In the genomic region with DNA sequence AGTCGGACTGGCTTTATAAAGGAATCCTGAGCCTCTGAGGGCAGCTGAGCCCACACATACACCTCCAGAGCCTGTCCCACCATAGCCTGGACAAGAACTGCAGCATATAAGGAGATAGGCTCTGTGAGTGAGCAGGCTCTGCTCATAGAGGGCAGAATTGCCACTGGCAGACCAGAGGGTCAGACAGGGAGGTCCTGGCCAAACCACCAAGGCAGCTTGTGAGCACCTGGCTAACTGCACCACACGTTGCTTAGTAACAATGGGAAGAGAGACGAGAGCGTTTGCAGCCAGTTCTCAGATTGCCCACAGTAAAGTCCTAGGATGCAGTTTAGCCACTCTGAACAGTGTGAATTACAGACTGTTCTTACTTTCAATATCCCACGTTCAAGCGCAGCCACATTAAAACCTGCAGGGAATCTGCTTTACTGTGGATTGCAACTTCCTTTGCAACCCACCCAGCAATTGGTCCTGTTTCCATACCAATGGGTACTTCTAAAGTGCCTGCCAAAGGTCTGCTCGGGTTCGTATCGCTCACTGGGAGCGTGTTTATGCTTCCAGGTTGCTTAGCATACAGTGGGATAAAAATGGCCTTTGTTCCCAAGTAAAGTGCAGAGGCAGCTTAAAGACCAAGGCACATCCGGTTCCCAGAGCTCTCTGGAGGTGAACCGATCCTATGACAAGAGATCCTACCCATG, we compare ENCODE assay signal across 11 mouse cellular contexts. TPM values are rescaled to one million over a fixed set of nuclear protein-coding genes. Genes with fewer than 3 reads are reported as not detected.
DNase-seq lines count a peak whose midpoint lies in the region; ATAC-seq and TF ChIP-seq lines count a peak whose summit lies in the region.
"Had no signal": no experiment of that assay in that cellular context is flagged by ENCODE, and none has a peak within 500 bp of the region (broad histone marks: within the 10 kb centered on the region; RNA-seq: fewer than 3 reads in every experiment).

No protein-coding gene starts in this region.

- no peaks in the 10 kb centered on the region for H3K36me3 ChIP-seq in forebrain, embryonic 10.5 days (replicated peaks)
- no peaks in the 10 kb centered on the region for H3K36me3 ChIP-seq in forebrain, embryonic 16.5 days (ENCODE audit: control insufficient read depth, insufficient read depth)
- no peaks in the 10 kb centered on the region for H3K36me3 ChIP-seq in kidney, postnatal 0 days (ENCODE audit: insufficient read depth, low read length)
- H3K36me3 ChIP-seq in limb, embryonic 14.5 days (ENCODE audit: control insufficient read depth, insufficient read depth, low read length) = no peaks in the 10 kb centered on the region
- H3K36me3 ChIP-seq: G1E had no signal

- no peak for TF ChIP-seq POLR2A in limb, embryonic 14.5 days (IDR thresholded peaks at IDR 0.05; ENCODE audit: borderline replicate concordance, extremely low read depth, insufficient read depth, insufficient read length)

- no peak overlapping the region for H3K4me3 ChIP-seq in forebrain, embryonic 10.5 days
- H3K4me3 ChIP-seq in forebrain, embryonic 16.5 days (replicated peaks; ENCODE audit: low read length) = no peak overlapping the region
- no peak overlapping the region for H3K4me3 ChIP-seq in kidney, postnatal 0 days (replicated peaks; ENCODE audit: low read depth, low read length)
- H3K4me3 ChIP-seq in brown adipose tissue, adult 24 weeks (ENCODE audit: insufficient read depth, low read depth, low read length) = no peak overlapping the region
- H3K4me3 ChIP-seq in limb, embryonic 14.5 days (replicated peaks; ENCODE audit: low read length) = no peak overlapping the region

- no peak for TF ChIP-seq CTCF in kidney, postnatal 0 days (IDR thresholded peaks at IDR 0.05; ENCODE audit: low read depth)

- H3K27ac ChIP-seq in forebrain, embryonic 10.5 days = peak overlapping the region; percentile 11
- H3K27ac ChIP-seq in forebrain, embryonic 16.5 days (ENCODE audit: low read length) = no peak overlapping the region
- H3K27ac ChIP-seq in kidney, postnatal 0 days = 0 out of 2 replicates have a peak overlapping the region, but pooled peaks have one; percentile 31
- peak overlapping the region; percentile 55 for H3K27ac ChIP-seq in brown adipose tissue, adult 24 weeks (replicated peaks; ENCODE audit: low read depth, low read length)
- H3K27ac ChIP-seq in limb, embryonic 14.5 days (replicated peaks; ENCODE audit: low read depth, low read length) = peak overlapping the region; percentile 67

- no peak for ATAC-seq in forebrain, embryonic 16.5 days
- ATAC-seq in kidney, postnatal 0 days (replicated peaks; ENCODE audit: low FRiP score, low read depth) = no peak
- no peak for ATAC-seq in limb, embryonic 14.5 days (ENCODE audit: low FRiP score, low read depth)

- no peaks in the 10 kb centered on the region for H3K27me3 ChIP-seq in forebrain, embryonic 10.5 days (ENCODE audit: poor library complexity, severe bottlenecking)
- no peaks in the 10 kb centered on the region for H3K27me3 ChIP-seq in forebrain, embryonic 16.5 days (replicated peaks; ENCODE audit: control insufficient read depth, insufficient read depth, low read length)
- no peaks in the 10 kb centered on the region for H3K27me3 ChIP-seq in kidney, postnatal 0 days (ENCODE audit: insufficient read depth, low read length)
- no peaks in the 10 kb centered on the region for H3K27me3 ChIP-seq in limb, embryonic 14.5 days (ENCODE audit: control insufficient read depth, insufficient read depth, low read length)

- no peaks in the 10 kb centered on the region for H3K9me3 ChIP-seq in forebrain, embryonic 10.5 days
- H3K9me3 ChIP-seq in forebrain, embryonic 16.5 days (ENCODE audit: control insufficient read depth, low read length) = no peaks in the 10 kb centered on the region
- no peaks in the 10 kb centered on the region for H3K9me3 ChIP-seq in kidney, postnatal 0 days (replicated peaks; ENCODE audit: low read length)
- H3K9me3 ChIP-seq in limb, embryonic 14.5 days (ENCODE audit: control insufficient read depth, low read length) = no peaks in the 10 kb centered on the region
- H3K9me3 ChIP-seq: G1E had no signal

- H3K9ac ChIP-seq in forebrain, embryonic 16.5 days (replicated peaks; ENCODE audit: low read depth, low read length) = no peak overlapping the region
- H3K9ac ChIP-seq in kidney, postnatal 0 days (ENCODE audit: low read depth, low read length) = no peak overlapping the region
- no peak overlapping the region for H3K9ac ChIP-seq in limb, embryonic 14.5 days (ENCODE audit: low read depth, low read length, severe bottlenecking)

- WGBS in forebrain, embryonic 10.5 days = 69% methylated on average over 12 of the region's 12 CpGs
- WGBS in forebrain, embryonic 16.5 days = 48% methylated on average over 12 of the region's 12 CpGs
- WGBS in kidney, postnatal 0 days = 44% methylated on average over 12 of the region's 12 CpGs
- 27% methylated on average over 12 of the region's 12 CpGs for WGBS in limb, embryonic 14.5 days

- DNase-seq in forebrain, embryonic 10.5 days (ENCODE audit: extremely low spot score, low spot score) = no peak
- DNase-seq in kidney, postnatal 0 days (ENCODE audit: low spot score) = no peak
- DNase-seq in kidney, adult 9 months = no peak
- no peak for DNase-seq in limb, embryonic 14.5 days (ENCODE audit: low spot score)
- no peak for DNase-seq in retina, postnatal 1 day
- no peak for DNase-seq in B cell, adult 2 months
- DNase-seq: cerebellum, adult 9-10 months; lung, postnatal 10 days had no signal

- H3K4me1 ChIP-seq in forebrain, embryonic 10.5 days = peaks cover 41% of the 10 kb centered on the region
- H3K4me1 ChIP-seq in forebrain, embryonic 16.5 days (replicated peaks; ENCODE audit: control insufficient read depth, insufficient read depth, low read length) = 0 out of 2 replicates have a peak, but pooled peaks cover 5% of the 10 kb centered on the region
- H3K4me1 ChIP-seq in kidney, postnatal 0 days (replicated peaks; ENCODE audit: insufficient read depth, low read length) = 0 out of 2 replicates have a peak, but pooled peaks cover 5% of the 10 kb centered on the region
- peaks cover 35% of the 10 kb centered on the region for H3K4me1 ChIP-seq in brown adipose tissue, adult 24 weeks (ENCODE audit: control insufficient read depth, insufficient read depth, insufficient read length, low read length)
- H3K4me1 ChIP-seq in limb, embryonic 14.5 days (ENCODE audit: control insufficient read depth, insufficient read depth, low read length) = peaks cover 12% of the 10 kb centered on the region

- H3K4me2 ChIP-seq in forebrain, embryonic 16.5 days (ENCODE audit: low read length) = no peak overlapping the region
- no peak overlapping the region for H3K4me2 ChIP-seq in kidney, postnatal 0 days (ENCODE audit: low read length)
- H3K4me2 ChIP-seq in limb, embryonic 14.5 days (replicated peaks; ENCODE audit: low read depth, low read length, severe bottlenecking) = no peak overlapping the region

RNA-seq across cellular contexts. Expression of a gene that starts 15.1 kb away (rescaled TPM):
- 1.2 and 1.4 TPM in 2 replicates for polyA plus RNA-seq in forebrain, embryonic 10.5 days (2016; fragmentation: Nextera tagmentation; extraction: Ambion mirVana)
- polyA plus RNA-seq in forebrain, embryonic 16.5 days (2015; fragmentation: Nextera tagmentation; extraction: Ambion mirVana) = 1.9 and 2.8 TPM in 2 replicates
- 3.4 and 3.7 TPM in 2 replicates for polyA plus RNA-seq in kidney, postnatal 0 days (2015; fragmentation: Nextera tagmentation; extraction: Ambion mirVana)
- 14.7 and 16.0 TPM in 2 replicates for polyA plus RNA-seq in brown adipose tissue, adult 24 weeks (2012; ENCODE audit: insufficient read depth, insufficient read length, missing spikeins)
- 9.4 and 11.5 TPM in 2 replicates for polyA plus RNA-seq in limb, embryonic 14.5 days (2012; rRNA removed)
- polyA plus RNA-seq in limb, embryonic 14.5 days (2014; fragmentation: Nextera tagmentation; extraction: Ambion mirVana) = 4.0 and 5.0 TPM in 2 replicates

RNA-seq across cellular contexts. Expression of a gene that starts 37.8 kb away (rescaled TPM):
- 0.93 and 1.9 TPM in 2 replicates for polyA plus RNA-seq in forebrain, embryonic 10.5 days (2016; fragmentation: Nextera tagmentation; extraction: Ambion mirVana)
- 5.2 and 5.7 TPM in 2 replicates for polyA plus RNA-seq in forebrain, embryonic 16.5 days (2015; fragmentation: Nextera tagmentation; extraction: Ambion mirVana)
- 0.74 and 0.84 TPM in 2 replicates for polyA plus RNA-seq in kidney, postnatal 0 days (2015; fragmentation: Nextera tagmentation; extraction: Ambion mirVana)
- polyA plus RNA-seq in brown adipose tissue, adult 24 weeks (2012; ENCODE audit: insufficient read depth, insufficient read length, missing spikeins) = not detected in 2 replicates
- polyA plus RNA-seq in limb, embryonic 14.5 days (2012; rRNA removed) = 0.45 and 0.96 TPM in 2 replicates
- 0.51 and 2.8 TPM in 2 replicates for polyA plus RNA-seq in limb, embryonic 14.5 days (2014; fragmentation: Nextera tagmentation; extraction: Ambion mirVana)
- polyA plus RNA-seq: G1E had no signal
